Mouse (Mus musculus): Measurements from ENCODE around the gene Gpr158.

- TF ChIP-seq FLI1 (IDR thresholded peaks at IDR 0.05; ENCODE audit: low read length) (no peak), GATA1 (IDR thresholded peaks at IDR 0.05; ENCODE audit: borderline replicate concordance, low read length) (no peak)
These were observed 496.7 kb downstream of the Gpr158 start for GRCm38 (mm10) chr2:21864061-21864460.
